Mouse (Mus musculus) embryonic facial prominence, embryonic 12.5 days (tissue): ENCODE measurements around the gene Acr. TPM values are rescaled to one million over a fixed set of nuclear protein-coding genes. Genes with fewer than 3 reads are reported as not detected.

ENCODE experiments used
- ATAC-seq: fragments of 200-750 bp; cut with Nextera tagmentation; 2 replicates; pipeline ENCODE4 v1.8.0; 2017; ENCODE audit not compliant: insufficient number of reproducible peaks, insufficient read depth, low FRiP score, low TSS enrichment
- H3K27ac ChIP-seq: fragments of 300-500 bp; sonication (generic); 2 replicates; pipeline ENCODE4 v1.5.1; 2016; ENCODE audit warnings: mild to moderate bottlenecking
- H3K27me3 ChIP-seq: fragments of 300-500 bp; sonication (generic); 2 replicates; pipeline ENCODE4 v1.6.1; 2016; ENCODE audit warnings: mild to moderate bottlenecking, moderate library complexity
- H3K36me3 ChIP-seq: fragments of 300-500 bp; sonication (generic); 2 replicates; pipeline ENCODE4 v1.6.1; 2016; ENCODE audit warnings: mild to moderate bottlenecking
- H3K4me1 ChIP-seq: fragments of 300-500 bp; sonication (generic); 2 replicates; pipeline ENCODE4 v1.6.1; 2016
- H3K4me2 ChIP-seq: fragments of 300-500 bp; sonication (generic); replicated peaks from 2 replicates; pipeline ENCODE4 v1.6.1; 2016; ENCODE audit warnings: mild to moderate bottlenecking, moderate library complexity
- H3K4me3 ChIP-seq: fragments of 300-500 bp; sonication (generic); 2 replicates; pipeline ENCODE4 v1.5.1; 2016; ENCODE audit warnings: mild to moderate bottlenecking
- H3K9ac ChIP-seq: fragments of 300-500 bp; sonication (generic); 2 replicates; pipeline ENCODE4 v1.6.1; 2016; ENCODE audit warnings: mild to moderate bottlenecking, moderate library complexity
- H3K9me3 ChIP-seq: fragments of 300-500 bp; sonication (generic); 2 replicates; pipeline ENCODE4 v1.6.1; 2016; ENCODE audit warnings: mild to moderate bottlenecking, moderate library complexity
- WGBS: fragments of 180-500 bp; shearing (Covaris S2); methylation state at CpG from one replicate; pipeline ENCODE4 v1.1.7; 2016; 5-methylcytosine and 5-hydroxymethylcytosine counted together
- polyA plus RNA-seq: library from polyadenylated mRNA; unstranded; fragments of >200 nt; fragmentation: Nextera tagmentation; extraction: Ambion mirVana; gene quantifications from 2 replicates; pipeline ENCODE4 v1.2.1, GENCODE M21; 2016

Acr gene
- polyA plus RNA-seq, result 0.23 and 0.41 TPM in 2 replicates

- no peak within 1 kb of the TSS for H3K27ac ChIP-seq
- ATAC-seq, result no peak
- H3K9ac ChIP-seq, result no peak within 1 kb of the TSS
- no peaks in the 10 kb centered on the region for H3K9me3 ChIP-seq
- H3K27me3 ChIP-seq, result no peaks in the 10 kb centered on the region
- 84% methylated on average over 6 of the region's 6 CpGs for WGBS
- H3K36me3 ChIP-seq, result no peaks in the 10 kb centered on the region
- H3K4me1 ChIP-seq, result no peaks in the 10 kb centered on the region
- no peak within 1 kb of the TSS for H3K4me2 ChIP-seq
- H3K4me3 ChIP-seq, result no peak within 1 kb of the TSS
These were observed at the start of gene Acr for GRCm38 (mm10) chr15:89568114-89568513. Acr (plus strand) TSS chr15:89568326.

- no peak overlapping the region for H3K27ac ChIP-seq
- 72% methylated on average over 7 of the region's 7 CpGs for WGBS
- H3K27me3 ChIP-seq, result peaks cover 43% of the 10 kb centered on the region
These were observed 46.2 kb upstream of the Acr start for GRCm38 (mm10) chr15:89521951-89522350.

GRCm38 (mm10) chr15:89522566-89523282 is 45.4 kb upstream of the Acr start:
- ATAC-seq, result no peak
- peak overlapping the region; percentile 96 for H3K4me2 ChIP-seq
- no peak overlapping the region for H3K9ac ChIP-seq
- no peak overlapping the region for H3K27ac ChIP-seq
- no peaks in the 10 kb centered on the region for H3K9me3 ChIP-seq
- peaks cover 10% of the 10 kb centered on the region for H3K4me1 ChIP-seq
- peak overlapping the region; percentile 41; the same call in 1 of the 2 replicates for H3K4me3 ChIP-seq
- WGBS, result 82% methylated on average over 10 of the region's 10 CpGs
- no peaks in the 10 kb centered on the region for H3K36me3 ChIP-seq
- H3K27me3 ChIP-seq, result peaks cover 43% of the 10 kb centered on the region

More at GRCm38 (mm10) chr15:89521951-89522350, 46.2 kb upstream of the Acr start:
- peaks cover 10% of the 10 kb centered on the region for H3K4me1 ChIP-seq
- no peak overlapping the region for H3K4me2 ChIP-seq
- H3K36me3 ChIP-seq, result no peaks in the 10 kb centered on the region
- no peak overlapping the region for H3K4me3 ChIP-seq
- no peak overlapping the region for H3K9ac ChIP-seq
- no peak for ATAC-seq
- H3K9me3 ChIP-seq, result no peaks in the 10 kb centered on the region

- peak; percentile 39 for ATAC-seq
- 7% methylated on average over 33 of the region's 47 CpGs for WGBS
These were observed 44.8 kb upstream of the Acr start for GRCm38 (mm10) chr15:89523283-89523832.

GRCm38 (mm10) chr15:89524001-89524571 is 44.0 kb upstream of the Acr start:
- H3K27ac ChIP-seq, result no peak overlapping the region
- peak overlapping the region; percentile 71 for H3K4me3 ChIP-seq
- peak overlapping the region; percentile 74 for H3K9ac ChIP-seq
- H3K36me3 ChIP-seq, result no peaks in the 10 kb centered on the region
- peak overlapping the region; percentile 96 for H3K4me2 ChIP-seq
- 3% methylated on average over 40 of the region's 52 CpGs for WGBS
- no peak for ATAC-seq
- H3K9me3 ChIP-seq, result no peaks in the 10 kb centered on the region
- peaks cover 10% of the 10 kb centered on the region for H3K4me1 ChIP-seq
- H3K27me3 ChIP-seq, result peaks cover 43% of the 10 kb centered on the region

More at GRCm38 (mm10) chr15:89523283-89523832, 44.8 kb upstream of the Acr start:
- H3K4me3 ChIP-seq, result peak overlapping the region; percentile 41
- H3K27ac ChIP-seq, result no peak overlapping the region
- H3K4me2 ChIP-seq, result peak overlapping the region; percentile 96
- peak overlapping the region; percentile 44; the same call in 1 of the 2 replicates for H3K9ac ChIP-seq
- H3K36me3 ChIP-seq, result no peaks in the 10 kb centered on the region
- peaks cover 10% of the 10 kb centered on the region for H3K4me1 ChIP-seq
- no peaks in the 10 kb centered on the region for H3K9me3 ChIP-seq
- peaks cover 43% of the 10 kb centered on the region for H3K27me3 ChIP-seq

- no peaks in the 10 kb centered on the region for H3K9me3 ChIP-seq
- no peak for ATAC-seq
- peak overlapping the region; percentile 71 for H3K4me3 ChIP-seq
- peak overlapping the region; percentile 74; the same call in 1 of the 2 replicates for H3K9ac ChIP-seq
- H3K36me3 ChIP-seq, result no peaks in the 10 kb centered on the region
- 67% methylated on average over 8 of the region's 8 CpGs for WGBS
- peak overlapping the region; percentile 96 for H3K4me2 ChIP-seq
- H3K4me1 ChIP-seq, result peaks cover 10% of the 10 kb centered on the region
- H3K27ac ChIP-seq, result no peak overlapping the region
- H3K27me3 ChIP-seq, result peaks cover 43% of the 10 kb centered on the region
These were observed 43.3 kb upstream of the Acr start for GRCm38 (mm10) chr15:89524611-89525415.

- WGBS, result 93% methylated on average over 8 of the region's 8 CpGs
- peaks cover 10% of the 10 kb centered on the region for H3K4me1 ChIP-seq
- H3K4me3 ChIP-seq, result no peak overlapping the region
- H3K36me3 ChIP-seq, result no peaks in the 10 kb centered on the region
- H3K9me3 ChIP-seq, result no peaks in the 10 kb centered on the region
- ATAC-seq, result no peak
- H3K4me2 ChIP-seq, result no peak overlapping the region
- H3K9ac ChIP-seq, result no peak overlapping the region
- H3K27ac ChIP-seq, result no peak overlapping the region
- H3K27me3 ChIP-seq, result peaks cover 43% of the 10 kb centered on the region
These were observed 42.7 kb upstream of the Acr start for GRCm38 (mm10) chr15:89525464-89525863.

GRCm38 (mm10) chr15:89525896-89526295 is 42.2 kb upstream of the Acr start:
- Histone ChIP-seq H3K4me1 (peaks cover 10% of the 10 kb centered on the region), H3K4me3 (no peak overlapping the region), H3K9me3 (no peaks in the 10 kb centered on the region), H3K9ac (no peak overlapping the region), H3K27me3 (peaks cover 43% of the 10 kb centered on the region), H3K4me2 (no peak overlapping the region), H3K36me3 (no peaks in the 10 kb centered on the region), H3K27ac (no peak overlapping the region)
- 80% methylated on average over 7 of the region's 7 CpGs for WGBS
- ATAC-seq, result no peak

- Histone ChIP-seq H3K9me3 (no peaks in the 10 kb centered on the region), H3K27ac (no peak overlapping the region), H3K4me2 (no peak overlapping the region), H3K4me1 (peaks cover 10% of the 10 kb centered on the region), H3K36me3 (no peaks in the 10 kb centered on the region), H3K9ac (no peak overlapping the region), H3K4me3 (no peak overlapping the region), H3K27me3 (peaks cover 36% of the 10 kb centered on the region)
- 89% methylated on average over 19 of the region's 19 CpGs for WGBS
- no peak for ATAC-seq
These were observed 41.3 kb upstream of the Acr start for GRCm38 (mm10) chr15:89526776-89527325.

- Histone ChIP-seq H3K9me3 (no peaks in the 10 kb centered on the region), H3K9ac (no peak overlapping the region), H3K36me3 (no peaks in the 10 kb centered on the region), H3K4me3 (no peak overlapping the region), H3K4me2 (no peak overlapping the region), H3K27me3 (peaks cover 32% of the 10 kb centered on the region), H3K27ac (no peak overlapping the region), H3K4me1 (peaks cover 16% of the 10 kb centered on the region)
- 81% methylated on average over 7 of the region's 7 CpGs for WGBS
- no peak for ATAC-seq
These were observed 40.7 kb upstream of the Acr start for GRCm38 (mm10) chr15:89527466-89527865.

- H3K4me2 ChIP-seq, result no peak overlapping the region
- no peak overlapping the region for H3K9ac ChIP-seq
- no peak for ATAC-seq
- no peak overlapping the region for H3K27ac ChIP-seq
- no peaks in the 10 kb centered on the region for H3K36me3 ChIP-seq
- H3K9me3 ChIP-seq, result no peaks in the 10 kb centered on the region
- H3K4me3 ChIP-seq, result no peak overlapping the region
- H3K27me3 ChIP-seq, result peaks cover 23% of the 10 kb centered on the region
- WGBS, result 85% methylated on average over 18 of the region's 18 CpGs
- peaks cover 20% of the 10 kb centered on the region for H3K4me1 ChIP-seq
These were observed 39.8 kb upstream of the Acr start for GRCm38 (mm10) chr15:89528201-89528850.
